Mouse (Mus musculus) frontal cortex, adult (tissue): Measurements from ENCODE around the gene Pex26.
A peak's percentile ranks its signal among the peaks of the same experiment; 100 is the strongest.

Experiments
- ATAC-seq: cut with Nextera tagmentation; 2 replicates; pipeline ENCODE4 v1.9.2; 2017; ENCODE audit warnings: mild to moderate bottlenecking, moderate library complexity, mixed read lengths; ENCODE audit not compliant: low TSS enrichment

The Pex26 gene

GRCm38 (mm10) chr6:121183414-121184173 lies at the start of gene Pex26:
Gene Pex26 (plus strand): TSS chr6:121183667.
- ATAC-seq = peak; percentile 89

DNA sequence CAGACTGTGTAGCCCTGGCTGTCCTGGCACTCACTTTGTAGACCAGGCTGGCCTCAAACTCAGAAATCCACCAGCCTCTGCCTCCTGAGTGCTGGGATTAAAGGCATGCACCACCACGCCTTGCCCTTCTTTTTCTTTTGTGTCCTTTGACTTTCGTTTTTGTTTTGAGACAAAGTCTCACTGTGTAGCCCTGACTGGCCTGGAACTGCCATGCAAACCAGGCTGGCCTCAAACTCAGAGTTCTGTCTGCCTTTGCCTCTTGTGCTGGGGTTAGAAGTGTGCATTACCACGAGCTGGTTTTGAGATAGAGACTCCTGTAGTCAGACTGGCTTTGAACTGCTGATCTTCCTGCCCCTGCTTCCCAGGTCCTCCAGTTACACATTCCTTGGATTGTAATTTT lies 49.2 kb upstream of the Pex26 start:
- ATAC-seq = no peak

DNA sequence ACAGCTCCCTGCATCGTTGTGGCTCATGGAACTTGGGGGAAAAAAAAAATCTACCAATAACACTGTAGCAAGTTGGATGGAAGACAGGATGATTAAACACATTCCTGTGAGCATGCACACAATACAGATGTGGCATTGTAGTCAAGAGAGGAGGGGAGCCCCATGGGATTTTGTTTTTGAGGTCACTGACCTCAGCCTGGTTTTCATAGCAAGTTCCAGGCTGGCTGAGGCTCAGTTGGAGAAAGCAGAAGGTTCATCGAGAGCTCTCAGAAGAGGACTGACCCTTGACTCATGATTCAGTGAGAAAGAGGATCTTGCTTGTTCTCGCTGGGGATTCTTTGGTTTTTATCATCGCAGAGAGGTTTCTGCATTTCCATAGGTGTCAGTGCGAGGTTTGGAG lies 48.6 kb upstream of the Pex26 start:
- ATAC-seq = no peak

DNA sequence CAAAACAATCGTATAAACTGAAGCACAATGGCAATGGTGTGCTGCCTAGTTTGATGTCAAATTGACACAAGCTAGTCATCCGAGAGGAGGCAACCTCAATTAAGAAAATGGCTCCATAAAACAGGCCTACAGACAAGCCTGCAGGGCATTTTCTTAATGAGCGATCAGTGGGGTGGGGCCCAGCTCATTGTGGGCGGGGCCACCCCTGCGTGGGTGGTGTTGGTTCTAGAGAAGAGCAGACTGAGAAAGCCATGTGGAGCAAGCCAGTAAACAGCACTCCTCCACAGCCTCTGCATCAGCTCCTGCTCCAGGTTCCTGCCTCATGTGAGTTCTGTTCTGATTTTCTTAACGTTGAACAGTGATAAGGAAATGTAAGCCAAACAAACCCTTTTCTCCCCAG lies 46.2 kb upstream of the Pex26 start:
- no peak for ATAC-seq

DNA sequence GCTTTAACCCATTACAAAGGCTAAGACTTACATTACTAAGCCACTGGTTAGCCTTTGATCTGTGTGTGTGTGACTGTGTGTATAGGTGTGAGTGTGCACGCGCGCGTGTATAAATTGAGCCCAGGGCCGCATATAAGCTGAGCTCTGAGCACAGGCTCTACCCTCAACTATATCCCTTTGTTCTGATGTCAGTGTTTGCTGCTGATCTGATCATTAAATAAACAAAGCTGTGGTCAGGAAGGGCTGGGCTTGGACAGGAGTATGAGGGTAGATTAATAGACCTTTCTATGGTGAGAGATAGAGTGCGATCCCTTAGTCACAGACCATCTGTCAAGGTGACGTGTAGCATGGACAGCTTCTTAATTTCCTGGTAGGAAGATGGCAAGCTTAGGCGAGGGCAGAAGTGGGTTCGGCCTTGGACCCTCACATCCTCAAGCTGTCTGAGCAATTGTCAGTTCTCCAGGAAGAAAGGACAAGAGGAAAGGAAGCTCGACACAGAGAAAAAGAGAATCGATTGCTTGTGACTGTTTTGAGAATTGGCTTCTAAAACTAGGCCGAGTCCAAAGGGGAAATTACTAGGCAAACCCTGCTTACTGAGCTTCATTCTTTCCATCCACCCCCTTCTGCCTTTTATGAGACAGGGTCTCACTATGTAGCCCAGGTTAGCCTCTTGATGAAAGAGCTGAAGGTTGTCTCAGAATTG lies 45.0 kb upstream of the Pex26 start:
- no peak for ATAC-seq

DNA sequence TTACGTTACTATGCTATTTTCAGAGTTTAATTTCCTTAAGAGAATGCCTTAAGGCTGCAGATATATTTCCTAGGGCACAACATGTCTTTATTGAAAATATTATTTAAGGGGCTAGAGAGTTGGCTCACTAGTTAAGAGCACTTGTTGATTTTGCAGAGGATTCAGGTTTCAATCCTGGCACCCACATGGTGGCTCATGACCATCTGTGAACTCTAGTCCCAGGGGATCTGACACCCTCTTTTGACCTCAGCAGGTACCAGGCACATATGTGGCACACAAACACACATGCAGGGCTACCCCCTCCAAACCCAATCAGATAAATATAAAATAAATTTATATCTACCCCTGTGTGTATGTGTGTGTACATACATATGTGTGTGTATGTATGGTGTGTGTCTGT lies 44.2 kb upstream of the Pex26 start:
- ATAC-seq = no peak

DNA sequence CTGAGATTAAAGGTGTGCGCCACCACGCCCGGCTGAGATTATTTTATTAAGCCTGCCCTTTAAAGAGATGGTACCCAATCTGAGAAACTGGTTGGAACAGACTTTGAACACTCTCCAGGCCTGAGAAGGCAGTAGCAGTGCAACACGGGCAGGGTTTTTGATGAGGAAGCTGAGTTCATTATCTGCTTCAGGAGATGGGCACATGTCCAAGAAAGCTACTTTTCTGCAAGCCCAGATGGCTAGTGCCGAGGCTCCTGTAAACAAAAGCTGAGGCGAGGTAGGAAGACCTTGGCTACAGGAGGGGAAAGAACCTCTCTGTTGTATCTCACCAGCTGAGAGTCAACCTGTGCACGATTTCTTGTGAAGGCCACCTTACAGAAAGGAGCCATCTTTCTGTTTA lies 41.2 kb upstream of the Pex26 start:
- no peak for ATAC-seq

GRCm38 (mm10) chr6:121143439-121143838 lies 40.0 kb upstream of the Pex26 start:
- ATAC-seq = no peak

DNA sequence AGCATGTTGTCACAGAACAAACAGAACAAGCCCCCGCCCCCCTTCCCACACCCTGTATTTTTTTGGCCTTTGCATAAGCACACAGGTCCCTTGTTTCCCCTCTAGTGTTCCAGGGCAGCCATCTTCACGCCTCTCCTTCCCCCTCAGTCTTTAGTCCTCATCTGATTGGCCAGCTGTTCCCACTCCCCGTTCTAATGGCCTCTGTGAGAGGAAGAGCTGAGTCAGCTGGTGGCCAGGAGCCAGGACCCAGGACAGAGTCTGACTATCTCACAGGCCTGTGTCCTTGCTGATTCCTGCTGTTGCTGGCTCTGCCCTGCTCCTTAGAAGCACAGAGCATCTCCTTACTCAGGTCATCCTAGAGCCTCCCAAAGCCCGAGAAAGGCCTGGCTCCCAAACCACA lies 39.4 kb upstream of the Pex26 start:
- ATAC-seq = peak; percentile 45; the same call in 1 of the 2 replicates

DNA sequence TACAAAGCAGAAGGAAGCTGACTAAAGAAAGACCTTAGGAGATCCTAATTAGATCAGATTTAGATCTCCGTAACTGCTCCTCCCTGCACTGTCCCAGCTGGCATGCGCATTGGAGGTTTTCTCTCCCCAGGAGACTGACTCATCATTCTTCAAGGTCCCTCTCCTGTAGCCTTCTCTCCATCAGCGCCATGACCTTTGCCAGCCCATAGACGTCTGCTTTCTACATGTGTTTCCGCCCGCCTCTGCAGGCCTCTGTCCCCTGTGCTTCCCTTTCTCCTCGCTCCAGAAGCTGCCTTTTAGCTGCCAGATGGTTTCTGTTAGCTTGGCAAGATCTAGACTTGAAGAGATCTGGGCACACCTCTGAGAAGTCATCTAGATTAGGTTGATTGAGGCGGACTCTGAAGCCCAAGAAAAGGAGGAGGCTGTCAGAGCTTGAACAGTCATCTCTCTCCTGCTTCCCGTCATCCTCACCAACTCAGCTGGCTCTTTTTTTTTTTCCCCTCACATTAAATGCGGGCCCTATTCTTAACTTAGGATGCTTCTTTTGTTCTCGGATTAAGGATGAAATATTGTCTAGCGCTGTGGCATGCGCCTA lies 38.4 kb upstream of the Pex26 start:
- ATAC-seq = peak; percentile 75

- no peak for ATAC-seq
These were observed 37.6 kb upstream of the Pex26 start for GRCm38 (mm10) chr6:121145906-121146305.

GRCm38 (mm10) chr6:121146798-121147197 lies 36.7 kb upstream of the Pex26 start:
- no peak for ATAC-seq

GRCm38 (mm10) chr6:121148360-121148759 lies 35.1 kb upstream of the Pex26 start:
- ATAC-seq = no peak

GRCm38 (mm10) chr6:121149420-121149819 lies 34.0 kb upstream of the Pex26 start:
- no peak for ATAC-seq

DNA sequence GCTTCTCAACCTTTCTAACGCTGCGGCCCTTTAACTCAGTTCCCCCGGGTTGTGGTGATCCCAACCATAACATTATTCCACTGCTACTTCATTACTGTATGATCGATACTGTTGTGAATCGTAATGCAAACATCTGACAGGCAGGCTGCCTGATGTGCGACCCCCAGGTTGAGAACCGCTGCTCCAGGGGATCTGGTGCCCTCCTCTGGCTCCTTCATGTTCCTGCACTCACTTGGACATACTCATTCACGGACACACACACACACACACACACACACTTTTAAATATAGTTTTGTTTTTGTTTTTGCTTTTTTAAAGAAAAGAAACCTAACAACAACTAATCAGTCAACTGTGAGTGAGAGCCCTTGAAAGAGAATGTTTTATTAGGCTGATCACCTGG lies 33.3 kb upstream of the Pex26 start:
- no peak for ATAC-seq

DNA sequence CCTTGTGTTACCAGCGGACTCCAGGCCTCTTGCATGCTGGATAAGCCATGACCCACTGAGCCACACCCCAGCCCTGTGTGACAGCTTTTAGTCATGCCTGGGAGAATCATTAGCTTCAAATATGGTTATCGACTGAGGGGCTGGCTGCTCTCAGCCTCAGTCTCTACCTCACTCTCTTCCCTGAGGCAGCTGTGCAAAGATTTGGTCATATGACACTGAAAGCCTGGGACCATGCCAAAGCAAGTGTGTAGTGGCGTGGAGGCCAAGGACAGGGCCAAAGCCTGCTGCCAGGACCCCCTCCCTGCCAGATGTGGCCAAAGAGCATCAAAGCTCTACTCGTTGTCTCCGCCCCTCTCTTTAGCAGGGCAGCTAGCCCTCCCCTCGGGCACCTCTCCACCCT lies 31.7 kb upstream of the Pex26 start:
- ATAC-seq = no peak

DNA sequence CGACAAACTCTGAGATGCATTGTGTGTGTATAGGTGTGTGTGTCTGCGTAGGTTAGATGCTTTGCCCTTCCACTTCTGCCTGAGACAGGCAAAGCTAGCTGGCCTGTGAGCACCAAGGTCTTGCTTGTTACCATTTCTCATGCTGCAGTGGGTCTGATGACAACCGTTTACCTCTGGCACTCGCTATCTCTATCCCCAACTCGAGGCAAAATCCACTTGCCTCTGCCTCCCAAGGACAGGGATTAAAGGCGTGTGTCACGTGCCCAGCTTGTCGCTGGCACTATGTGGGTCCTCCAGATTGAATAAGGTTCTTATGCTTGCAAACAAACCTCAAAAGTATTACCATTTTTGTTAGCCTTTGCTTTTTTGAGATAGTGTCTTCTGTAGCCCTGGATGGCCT lies 30.3 kb upstream of the Pex26 start:
- ATAC-seq = no peak

DNA sequence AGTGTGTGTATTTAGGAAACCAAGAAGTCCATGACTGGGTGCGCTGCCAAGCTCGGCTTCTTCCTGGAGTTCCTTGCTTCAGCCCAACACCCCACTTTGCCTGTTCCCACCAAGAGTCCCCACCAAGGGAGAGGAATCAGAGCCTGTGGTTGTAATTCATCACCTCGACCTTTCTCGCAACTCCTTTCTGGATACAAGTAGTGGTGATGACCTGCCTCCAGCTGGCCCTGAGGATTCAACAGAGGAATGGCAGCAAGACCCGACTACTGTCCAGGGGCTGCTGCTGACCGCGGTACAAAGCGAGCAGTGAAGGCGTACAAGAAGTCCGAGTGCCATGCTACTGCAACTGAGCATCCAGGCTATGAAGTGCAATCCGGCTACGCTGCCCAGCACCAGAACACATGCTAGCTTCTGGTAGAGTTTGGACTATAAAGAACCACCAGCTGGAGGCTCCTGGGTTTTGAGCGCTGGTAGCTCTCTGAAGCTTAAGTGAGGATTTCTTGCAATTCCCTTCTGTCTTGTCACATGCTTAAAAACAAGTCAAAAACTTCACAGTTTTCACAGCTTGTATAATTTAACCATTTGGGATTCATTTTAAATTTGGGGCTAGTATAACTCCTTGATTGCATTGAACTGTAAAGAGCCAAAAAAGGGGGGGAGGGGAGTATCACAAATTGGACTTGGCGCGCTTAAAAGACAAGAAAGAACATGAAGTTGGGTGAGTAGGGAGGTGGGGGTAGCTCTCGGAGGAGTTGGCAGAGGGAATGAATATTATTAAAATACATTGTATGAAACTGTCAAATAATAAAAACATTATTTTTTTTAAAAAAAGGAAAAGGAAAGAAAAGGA lies 28.8 kb upstream of the Pex26 start:
- ATAC-seq = peak; percentile 93

- no peak for ATAC-seq
These were observed 27.4 kb upstream of the Pex26 start for GRCm38 (mm10) chr6:121156030-121156429.

DNA sequence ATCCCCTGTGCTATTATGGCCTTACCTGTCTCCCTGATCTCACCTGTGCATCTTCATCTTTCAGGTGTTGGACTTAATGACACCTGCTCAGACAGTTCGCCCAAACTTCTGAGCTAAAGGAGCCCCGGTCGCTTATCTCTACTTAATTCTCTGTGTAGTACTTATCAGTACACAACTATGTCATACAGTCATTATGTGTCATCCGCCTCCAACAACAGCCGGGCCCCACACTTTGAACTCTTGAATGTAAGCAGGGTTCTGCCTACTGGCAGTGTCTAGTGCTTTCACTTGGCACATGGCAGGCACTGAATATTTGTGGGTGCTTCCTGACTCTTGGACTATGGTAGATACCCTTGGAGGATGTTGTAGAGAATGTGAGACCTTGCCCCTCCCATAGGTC lies 23.9 kb upstream of the Pex26 start:
- no peak for ATAC-seq

- ATAC-seq = no peak
These were observed 23.3 kb upstream of the Pex26 start for GRCm38 (mm10) chr6:121160126-121160525.

- ATAC-seq = no peak
These were observed 20.9 kb upstream of the Pex26 start for GRCm38 (mm10) chr6:121162616-121163015.
